Mouse (Mus musculus) left cerebral cortex, postnatal 25 days (tissue): ENCODE results near the gene Ankrd66. TPM values are rescaled to one million over a fixed set of nuclear protein-coding genes. Genes with fewer than 3 reads are reported as not detected.

ENCODE experiments used
- DNase-seq, 2 experiments: peaks; one replicate each; pipeline ENCODE4 v3.0.0; 2022; ENCODE audit warnings: low spot score in 2 of 2, mixed read lengths in 1 of 2
- intact Hi-C: fragments of 180-260 bp; cut with DNase I; formaldehyde crosslinking; loops from one replicate; pipeline ENCODE4 v1.15.1; 2025
- total RNA-seq, 2 experiments: library from RNA; stranded (reverse); gene quantifications; 2 replicates each; pipeline ENCODE4 v1.2.3; 2021

Ankrd66 gene
- total RNA-seq, result under 1 TPM in 1 of 2 experiments, not detected in 1; 0.25 TPM

- DNase-seq, result no peak
- intact Hi-C loops, result no loop called here
These were observed at the start of gene Ankrd66 for GRCm38 (mm10) chr17:43543539-43543938. TSS of gene Ankrd66 (minus strand) at chr17:43543639.

GRCm38 (mm10) chr17:43592296-43593291 lies 49.2 kb upstream of the Ankrd66 start:
- intact Hi-C loops, result no loop called here
- DNase-seq, result peak; percentile 14 to 89

- no peak for DNase-seq
- intact Hi-C loops, result no loop called here
These were observed 47.1 kb upstream of the Ankrd66 start for GRCm38 (mm10) chr17:43590531-43590930.

- intact Hi-C loops, result no loop called here
- no peak for DNase-seq
These were observed 46.3 kb upstream of the Ankrd66 start for GRCm38 (mm10) chr17:43589750-43590149.

- intact Hi-C loops, result no loop called here
- DNase-seq, result no peak
These were observed 43.8 kb upstream of the Ankrd66 start for GRCm38 (mm10) chr17:43587278-43587677.

GRCm38 (mm10) chr17:43584771-43585170 lies 41.3 kb upstream of the Ankrd66 start:
- intact Hi-C loops, result no loop called here
- no peak for DNase-seq

GRCm38 (mm10) chr17:43581012-43581467 lies 37.6 kb upstream of the Ankrd66 start:
- intact Hi-C loops, result no loop called here
- DNase-seq, result peak; percentile 6 to 51

- intact Hi-C loops, result no loop called here
- no peak for DNase-seq
These were observed 37.0 kb upstream of the Ankrd66 start for GRCm38 (mm10) chr17:43580456-43580855.

- intact Hi-C loops, result no loop called here
- no peak for DNase-seq
These were observed 30.2 kb upstream of the Ankrd66 start for GRCm38 (mm10) chr17:43573624-43574073.

GRCm38 (mm10) chr17:43569287-43569686 lies 25.8 kb upstream of the Ankrd66 start:
- intact Hi-C loops, result no loop called here

GRCm38 (mm10) chr17:43567992-43568888 lies 24.8 kb upstream of the Ankrd66 start, which contains the start of gene Pla2g7:
TSS of gene Pla2g7 (plus strand) at chr17:43568098.
- intact Hi-C loops, result no loop called here
- peak; percentile 55 to 58 for DNase-seq

More at GRCm38 (mm10) chr17:43569287-43569686, 25.8 kb upstream of the Ankrd66 start:
- no peak for DNase-seq

GRCm38 (mm10) chr17:43567593-43567991 lies 24.2 kb upstream of the Ankrd66 start:
- intact Hi-C loops, result no loop called here
- DNase-seq, result peak in 1 of 2 experiments; percentile 50

- intact Hi-C loops, result no loop called here
- no peak for DNase-seq
These were observed 20.0 kb upstream of the Ankrd66 start for GRCm38 (mm10) chr17:43563192-43563987.

GRCm38 (mm10) chr17:43558678-43559077 lies 15.2 kb upstream of the Ankrd66 start:
- intact Hi-C loops, result no loop called here

GRCm38 (mm10) chr17:43557541-43558090 lies 14.2 kb upstream of the Ankrd66 start:
- intact Hi-C loops, result no loop called here
- DNase-seq, result peak; percentile 44 to 65

More at GRCm38 (mm10) chr17:43558678-43559077, 15.2 kb upstream of the Ankrd66 start:
- no peak for DNase-seq

GRCm38 (mm10) chr17:43557104-43557503 lies 13.7 kb upstream of the Ankrd66 start:
- DNase-seq, result no peak
- intact Hi-C loops, result no loop called here

GRCm38 (mm10) chr17:43554516-43555403 lies 11.3 kb upstream of the Ankrd66 start:
- intact Hi-C loops, result no loop called here
- no peak for DNase-seq
